In genomic region chr9:117653641-117654040, GRCm38 (mm10) we compare ENCODE assay signal across 18 mouse cellular contexts. TPM values are rescaled to one million over a fixed set of nuclear protein-coding genes. Genes with fewer than 3 reads are reported as not detected.
DNase-seq lines count a peak whose midpoint lies in the region; ATAC-seq and TF ChIP-seq lines count a peak whose summit lies in the region.
"Had no signal": no experiment of that assay in that cellular context is flagged by ENCODE, and none has a peak within 500 bp of the region (broad histone marks: within the 10 kb centered on the region; RNA-seq: fewer than 3 reads in every experiment).

No protein-coding gene starts in this region.

- no peaks in the 10 kb centered on the region for H3K79me2 ChIP-seq in liver, adult 2 months (ENCODE audit: control insufficient read depth, insufficient read depth, low read length)

- no peak overlapping the region for H3K9ac ChIP-seq in forebrain, embryonic 14.5 days (ENCODE audit: low read length)
- no peak overlapping the region for H3K9ac ChIP-seq in liver, adult 2 months (ENCODE audit: low read depth, low read length)
- no peak overlapping the region for H3K9ac ChIP-seq in liver, embryonic 12.5 days
- H3K9ac ChIP-seq in midbrain, embryonic 16.5 days (ENCODE audit: low read depth, low read length): no peak overlapping the region
- no peak overlapping the region for H3K9ac ChIP-seq in midbrain, embryonic 13.5 days (replicated peaks)
- H3K9ac ChIP-seq: embryonic facial prominence, embryonic 13.5 days; heart, embryonic 15.5 days; neural tube, embryonic 13.5 days had no signal

- DNase-seq in forebrain, embryonic 14.5 days (ENCODE audit: low spot score): peak; percentile 3
- DNase-seq in forebrain, embryonic 10.5 days (ENCODE audit: extremely low spot score, low spot score): no peak
- DNase-seq in liver, adult 2 months (ENCODE audit: extremely low read depth, low read depth, low spot score): peak; percentile 19
- no peak for DNase-seq in adipocyte (ENCODE audit: low spot score)
- no peak for DNase-seq in adrenal gland, postnatal 25 days
- DNase-seq: adrenal gland, adult 2 months; cerebellum, adult 9-11 months; heart, adult 18-20 months; heart, postnatal 4 days; kidney, adult 8-10 months; right cerebral cortex, adult 18-20 months had no signal

- H3K4me1 ChIP-seq in forebrain, embryonic 14.5 days (ENCODE audit: control insufficient read depth, insufficient read depth, low read length): no peaks in the 10 kb centered on the region
- H3K4me1 ChIP-seq in forebrain, embryonic 10.5 days: 0 out of 2 replicates have a peak, but pooled peaks cover 7% of the 10 kb centered on the region
- H3K4me1 ChIP-seq in liver, adult 2 months (ENCODE audit: control insufficient read depth, insufficient read depth, low read length): no peaks in the 10 kb centered on the region
- H3K4me1 ChIP-seq in liver, embryonic 12.5 days: no peaks in the 10 kb centered on the region
- H3K4me1 ChIP-seq in midbrain, embryonic 16.5 days (ENCODE audit: control insufficient read depth, insufficient read depth, low read length): no peaks in the 10 kb centered on the region
- H3K4me1 ChIP-seq in midbrain, embryonic 13.5 days (replicated peaks): no peaks in the 10 kb centered on the region
- H3K4me1 ChIP-seq: embryonic facial prominence, embryonic 13.5 days; heart, embryonic 15.5 days; neural tube, embryonic 13.5 days had no signal

- no peak for TF ChIP-seq POLR2A in liver, adult 2 months (IDR thresholded peaks at IDR 0.05; ENCODE audit: extremely low read depth, insufficient read depth, low read length)

- no peak for TF ChIP-seq CTCF in liver, adult 2 months (IDR thresholded peaks at IDR 0.05; ENCODE audit: low read depth, low read length)

- 41% methylated on average over 5 of the region's 5 CpGs for WGBS in forebrain, embryonic 14.5 days
- 79% methylated on average over 5 of the region's 5 CpGs for WGBS in forebrain, embryonic 10.5 days
- WGBS in liver, adult 2 months: 55% methylated on average over 5 of the region's 5 CpGs
- WGBS in liver, embryonic 12.5 days (ENCODE audit: insufficient replicate concordance): 30% methylated on average over 5 of the region's 5 CpGs
- WGBS in midbrain, embryonic 16.5 days: 59% methylated on average over 5 of the region's 5 CpGs
- WGBS in midbrain, embryonic 13.5 days: 80% methylated on average over 5 of the region's 5 CpGs

- H3K27me3 ChIP-seq in forebrain, embryonic 14.5 days (replicated peaks; ENCODE audit: control insufficient read depth, insufficient read depth, low read length): no peaks in the 10 kb centered on the region
- no peaks in the 10 kb centered on the region for H3K27me3 ChIP-seq in forebrain, embryonic 10.5 days (ENCODE audit: poor library complexity, severe bottlenecking)
- no peaks in the 10 kb centered on the region for H3K27me3 ChIP-seq in liver, adult 2 months (ENCODE audit: control insufficient read depth, insufficient read depth, low read length)
- no peaks in the 10 kb centered on the region for H3K27me3 ChIP-seq in liver, embryonic 12.5 days (replicated peaks)
- no peaks in the 10 kb centered on the region for H3K27me3 ChIP-seq in midbrain, embryonic 16.5 days (ENCODE audit: control insufficient read depth, insufficient read depth, low read depth, low read length)
- no peaks in the 10 kb centered on the region for H3K27me3 ChIP-seq in midbrain, embryonic 13.5 days
- H3K27me3 ChIP-seq: embryonic facial prominence, embryonic 13.5 days; heart, embryonic 15.5 days; neural tube, embryonic 13.5 days had no signal

- no peak overlapping the region for H3K27ac ChIP-seq in forebrain, embryonic 14.5 days (ENCODE audit: low read depth, low read length)
- no peak overlapping the region for H3K27ac ChIP-seq in forebrain, embryonic 10.5 days
- H3K27ac ChIP-seq in liver, adult 2 months (replicated peaks; ENCODE audit: insufficient read depth, low read depth, low read length): no peak overlapping the region
- H3K27ac ChIP-seq in liver, embryonic 12.5 days: no peak overlapping the region
- H3K27ac ChIP-seq in midbrain, embryonic 16.5 days (ENCODE audit: low read length): 0 out of 2 replicates have a peak overlapping the region, but pooled peaks have one; percentile 3
- H3K27ac ChIP-seq in midbrain, embryonic 13.5 days: no peak overlapping the region
- H3K27ac ChIP-seq: embryonic facial prominence, embryonic 13.5 days; heart, embryonic 15.5 days; hindbrain, postnatal 0 days; neural tube, embryonic 13.5 days had no signal

- H3K4me3 ChIP-seq in forebrain, embryonic 14.5 days (ENCODE audit: low read depth, low read length): no peak overlapping the region
- H3K4me3 ChIP-seq in forebrain, embryonic 10.5 days: no peak overlapping the region
- no peak overlapping the region for H3K4me3 ChIP-seq in liver, adult 2 months (ENCODE audit: insufficient read depth, low read depth, low read length)
- H3K4me3 ChIP-seq in liver, embryonic 12.5 days: no peak overlapping the region
- no peak overlapping the region for H3K4me3 ChIP-seq in midbrain, embryonic 16.5 days (ENCODE audit: low read depth, low read length)
- H3K4me3 ChIP-seq in midbrain, embryonic 13.5 days (replicated peaks): no peak overlapping the region
- H3K4me3 ChIP-seq: embryonic facial prominence, embryonic 13.5 days; heart, embryonic 15.5 days; neural tube, embryonic 13.5 days had no signal

- H3K9me3 ChIP-seq in forebrain, embryonic 14.5 days (replicated peaks; ENCODE audit: control insufficient read depth, low read length): no peaks in the 10 kb centered on the region
- no peaks in the 10 kb centered on the region for H3K9me3 ChIP-seq in forebrain, embryonic 10.5 days
- H3K9me3 ChIP-seq in liver, embryonic 12.5 days (replicated peaks): no peaks in the 10 kb centered on the region
- no peaks in the 10 kb centered on the region for H3K9me3 ChIP-seq in midbrain, embryonic 16.5 days (replicated peaks; ENCODE audit: control insufficient read depth, low read length, poor library complexity, severe bottlenecking)
- H3K9me3 ChIP-seq in midbrain, embryonic 13.5 days: no peaks in the 10 kb centered on the region
- H3K9me3 ChIP-seq: embryonic facial prominence, embryonic 13.5 days; heart, embryonic 15.5 days; neural tube, embryonic 13.5 days had no signal

- no peak for ATAC-seq in forebrain, embryonic 14.5 days
- ATAC-seq in liver, embryonic 12.5 days: no peak
- no peak for ATAC-seq in midbrain, embryonic 16.5 days
- ATAC-seq in midbrain, embryonic 13.5 days: no peak
- ATAC-seq: hindbrain, postnatal 0 days had no signal

- H3K4me2 ChIP-seq in forebrain, embryonic 14.5 days (ENCODE audit: low read length): no peak overlapping the region
- no peak overlapping the region for H3K4me2 ChIP-seq in liver, embryonic 12.5 days
- no peak overlapping the region for H3K4me2 ChIP-seq in midbrain, embryonic 16.5 days (ENCODE audit: low read length)
- no peak overlapping the region for H3K4me2 ChIP-seq in midbrain, embryonic 13.5 days (replicated peaks)
- H3K4me2 ChIP-seq: embryonic facial prominence, embryonic 13.5 days; heart, embryonic 15.5 days; neural tube, embryonic 13.5 days had no signal

- H3K36me3 ChIP-seq in forebrain, embryonic 14.5 days (ENCODE audit: control insufficient read depth, insufficient read depth, low read length): no peaks in the 10 kb centered on the region
- no peaks in the 10 kb centered on the region for H3K36me3 ChIP-seq in forebrain, embryonic 10.5 days (replicated peaks)
- H3K36me3 ChIP-seq in liver, adult 2 months (ENCODE audit: control insufficient read depth, insufficient read depth, low read length): no peaks in the 10 kb centered on the region
- H3K36me3 ChIP-seq in liver, embryonic 12.5 days: no peaks in the 10 kb centered on the region
- no peaks in the 10 kb centered on the region for H3K36me3 ChIP-seq in midbrain, embryonic 16.5 days (ENCODE audit: control insufficient read depth, insufficient read depth, low read length)
- H3K36me3 ChIP-seq in midbrain, embryonic 13.5 days: no peaks in the 10 kb centered on the region
- H3K36me3 ChIP-seq: embryonic facial prominence, embryonic 13.5 days; heart, embryonic 15.5 days; neural tube, embryonic 13.5 days had no signal

RNA-seq across cellular contexts. Expression of gene Rbms3, which starts 23.9 kb away (rescaled TPM):
- 13.8 and 23.4 TPM in 2 replicates for polyA plus RNA-seq in forebrain, embryonic 14.5 days (2014; fragmentation: Nextera tagmentation; extraction: Ambion mirVana)
- polyA plus RNA-seq in forebrain, embryonic 10.5 days (2016; fragmentation: Nextera tagmentation; extraction: Ambion mirVana): 8.2 and 8.6 TPM in 2 replicates
- total RNA-seq in liver, adult 2 months (2014; rRNA removed): 4.0 and 5.4 TPM in 2 replicates
- polyA plus RNA-seq in liver, adult 2 months (2012; rRNA removed): 1.5 and 2.4 TPM in 2 replicates
- 8.1 and 10.0 TPM in 2 replicates for polyA plus RNA-seq in liver, embryonic 12.5 days (2016; fragmentation: Nextera tagmentation; extraction: Ambion mirVana)
- 64.9 and 65.9 TPM in 2 replicates for polyA plus RNA-seq in midbrain, embryonic 16.5 days (2015; fragmentation: Nextera tagmentation; extraction: Ambion mirVana)
- 25.7 and 30.8 TPM in 2 replicates for polyA plus RNA-seq in midbrain, embryonic 13.5 days (2015; fragmentation: Nextera tagmentation; extraction: Ambion mirVana)
- total RNA-seq in adrenal gland, postnatal 25 days (2021): 26.1 and 26.5 TPM in 2 replicates

Comparison
In these comparisons a context has a peak if more than half of its experiments do, and no peak if none do; other contexts are left out.
1. DNase-seq: peak in forebrain, embryonic 14.5 days (single experiment) and liver, adult 2 months (single experiment); none in forebrain, embryonic 10.5 days (single experiment), adipocyte (single experiment) and adrenal gland, postnatal 25 days (single experiment).